Mouse (Mus musculus): ENCODE data around the gene Krtap29-1. TPM values are rescaled to one million over a fixed set of nuclear protein-coding genes. Genes with fewer than 3 reads are reported as not detected.

Gene Krtap29-1
- polyA plus RNA-seq, 1 experiment, result not detected

DNA sequence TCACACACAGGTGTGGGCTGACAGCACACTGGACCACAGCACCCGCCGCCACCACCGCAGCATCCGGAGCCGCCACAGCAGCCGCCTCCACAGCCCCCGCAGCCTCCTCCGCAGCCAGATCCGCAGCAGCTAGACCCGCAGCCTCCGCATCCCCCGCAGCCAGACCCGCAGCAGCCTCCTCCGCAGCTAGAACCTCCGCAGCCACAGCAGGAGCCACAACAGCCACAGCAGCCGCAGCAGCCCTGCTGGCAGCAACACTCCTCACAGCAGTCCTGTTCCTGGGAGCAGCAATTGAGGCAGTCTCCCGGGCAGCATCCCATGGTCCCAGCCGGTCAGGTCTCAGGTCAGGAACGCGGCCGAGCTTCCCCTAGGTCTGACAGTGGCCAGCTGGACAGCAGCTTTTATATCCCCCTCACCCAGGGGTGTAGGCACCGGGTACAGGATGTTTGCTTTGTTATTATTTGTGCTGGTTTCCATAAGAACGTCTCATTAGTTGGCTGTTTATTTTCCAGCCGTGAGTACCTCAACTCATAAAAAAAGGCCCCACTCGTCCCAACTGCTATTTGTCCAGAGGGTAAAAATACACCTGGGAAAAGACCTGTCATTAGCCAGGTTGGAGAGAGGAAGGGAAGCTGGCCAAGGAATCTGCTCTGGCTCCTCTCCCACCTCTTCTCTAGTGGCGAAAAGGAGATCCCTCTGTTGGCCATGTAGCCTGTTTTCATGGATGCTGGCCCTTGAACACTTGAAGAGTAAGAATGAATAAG is 14.9 kb upstream of the Krtap29-1 start, which contains the start of gene Krtap17-1:
Gene Krtap17-1 (minus strand): TSS at position 375 of the 764 bp plus-strand sequence.
- no peaks in the 10 kb centered on the region for H3K4me1 ChIP-seq (ENCODE audit: control insufficient read depth, insufficient read depth, low read length)
- no peaks in the 10 kb centered on the region for H3K9me3 ChIP-seq (replicated peaks; ENCODE audit: control insufficient read depth, insufficient read depth, low read length, poor library complexity, severe bottlenecking)
- H3K36me3 ChIP-seq (ENCODE audit: control insufficient read depth, insufficient read depth, low read length, poor library complexity, severe bottlenecking), result no peaks in the 10 kb centered on the region
- H3K9ac ChIP-seq (ENCODE audit: low read depth, poor library complexity, severe bottlenecking), result no peak within 1 kb of the TSS
- peak within 1 kb of the TSS; percentile 43 for H3K4me3 ChIP-seq (ENCODE audit: low read depth, low read length)
- no peak for TF ChIP-seq POLR2A (IDR thresholded peaks at IDR 0.05; ENCODE audit: insufficient read depth, low read length)
- no peak for TF ChIP-seq EP300 (IDR thresholded peaks at IDR 0.05; ENCODE audit: insufficient read depth, low read depth, low read length)
- no peak for TF ChIP-seq CTCF (IDR thresholded peaks at IDR 0.05; ENCODE audit: low read depth, low read length)
- no peaks in the 10 kb centered on the region for H3K27me3 ChIP-seq (ENCODE audit: control insufficient read depth, insufficient read depth, low read length, poor library complexity, severe bottlenecking)
- H3K27ac ChIP-seq (ENCODE audit: insufficient read depth, low read length), result no peak within 1 kb of the TSS

- Histone ChIP-seq H3K36me3 (ENCODE audit: control insufficient read depth, insufficient read depth, low read length, poor library complexity, severe bottlenecking) (no peaks in the 10 kb centered on the region), H3K27me3 (ENCODE audit: control insufficient read depth, insufficient read depth, low read length, poor library complexity, severe bottlenecking) (no peaks in the 10 kb centered on the region), H3K9ac (ENCODE audit: low read depth, poor library complexity, severe bottlenecking) (no peak overlapping the region), H3K4me3 (ENCODE audit: low read depth, low read length) (no peak overlapping the region), H3K4me1 (ENCODE audit: control insufficient read depth, insufficient read depth, low read length) (no peaks in the 10 kb centered on the region), H3K9me3 (replicated peaks; ENCODE audit: control insufficient read depth, insufficient read depth, low read length, poor library complexity, severe bottlenecking) (no peaks in the 10 kb centered on the region), H3K27ac (ENCODE audit: insufficient read depth, low read length) (no peak overlapping the region)
- TF ChIP-seq POLR2A (IDR thresholded peaks at IDR 0.05; ENCODE audit: insufficient read depth, low read length), result no peak
These were observed 11.7 kb upstream of the Krtap29-1 start for GRCm38 (mm10) chr11:99990571-99990970.

GRCm38 (mm10) chr11:99989881-99990405 is 11.1 kb upstream of the Krtap29-1 start:
- Histone ChIP-seq H3K9me3 (replicated peaks; ENCODE audit: control insufficient read depth, insufficient read depth, low read length, poor library complexity, severe bottlenecking) (no peaks in the 10 kb centered on the region), H3K4me1 (ENCODE audit: control insufficient read depth, insufficient read depth, low read length) (no peaks in the 10 kb centered on the region), H3K4me3 (ENCODE audit: low read depth, low read length) (no peak overlapping the region), H3K27ac (ENCODE audit: insufficient read depth, low read length) (no peak overlapping the region), H3K36me3 (ENCODE audit: control insufficient read depth, insufficient read depth, low read length, poor library complexity, severe bottlenecking) (no peaks in the 10 kb centered on the region), H3K27me3 (ENCODE audit: control insufficient read depth, insufficient read depth, low read length, poor library complexity, severe bottlenecking) (no peaks in the 10 kb centered on the region), H3K9ac (ENCODE audit: low read depth, poor library complexity, severe bottlenecking) (no peak overlapping the region)
- no peak for TF ChIP-seq CTCF (IDR thresholded peaks at IDR 0.05; ENCODE audit: low read depth, low read length)
- no peak for TF ChIP-seq EP300 (IDR thresholded peaks at IDR 0.05; ENCODE audit: insufficient read depth, low read depth, low read length)
- no peak for TF ChIP-seq POLR2A (IDR thresholded peaks at IDR 0.05; ENCODE audit: insufficient read depth, low read length)

DNA sequence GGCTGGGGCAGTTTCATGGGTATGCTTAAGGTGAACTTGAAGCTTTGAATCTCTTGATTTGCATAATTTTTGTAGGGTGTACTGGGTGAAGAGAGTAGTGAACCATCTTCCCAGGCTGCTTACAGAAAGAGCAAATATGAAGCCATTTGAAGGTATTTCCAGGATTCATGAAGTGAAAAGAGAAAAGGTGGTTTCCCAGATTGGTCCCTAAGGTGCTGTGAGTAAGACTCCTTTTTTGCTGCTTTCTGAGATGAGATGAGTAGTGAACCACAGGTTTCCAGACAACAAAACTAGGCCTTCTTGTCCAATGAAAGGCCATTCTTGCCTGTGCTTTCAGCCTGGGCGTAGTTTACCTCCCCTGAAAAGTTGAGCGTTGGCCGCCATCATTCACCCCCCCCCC is 9.7 kb upstream of the Krtap29-1 start:
- TF ChIP-seq EP300 (IDR thresholded peaks at IDR 0.05; ENCODE audit: insufficient read depth, low read depth, low read length) (no peak), CTCF (IDR thresholded peaks at IDR 0.05; ENCODE audit: low read depth, low read length) (no peak), POLR2A (IDR thresholded peaks at IDR 0.05; ENCODE audit: insufficient read depth, low read length) (no peak)
- Histone ChIP-seq H3K9ac (ENCODE audit: low read depth, poor library complexity, severe bottlenecking) (no peak overlapping the region), H3K36me3 (ENCODE audit: control insufficient read depth, insufficient read depth, low read length, poor library complexity, severe bottlenecking) (no peaks in the 10 kb centered on the region), H3K9me3 (replicated peaks; ENCODE audit: control insufficient read depth, insufficient read depth, low read length, poor library complexity, severe bottlenecking) (no peaks in the 10 kb centered on the region), H3K27ac (ENCODE audit: insufficient read depth, low read length) (no peak overlapping the region), H3K27me3 (ENCODE audit: control insufficient read depth, insufficient read depth, low read length, poor library complexity, severe bottlenecking) (no peaks in the 10 kb centered on the region; the same call in 1 of the 2 replicates), H3K4me1 (ENCODE audit: control insufficient read depth, insufficient read depth, low read length) (no peaks in the 10 kb centered on the region), H3K4me3 (ENCODE audit: low read depth, low read length) (no peak overlapping the region)

DNA sequence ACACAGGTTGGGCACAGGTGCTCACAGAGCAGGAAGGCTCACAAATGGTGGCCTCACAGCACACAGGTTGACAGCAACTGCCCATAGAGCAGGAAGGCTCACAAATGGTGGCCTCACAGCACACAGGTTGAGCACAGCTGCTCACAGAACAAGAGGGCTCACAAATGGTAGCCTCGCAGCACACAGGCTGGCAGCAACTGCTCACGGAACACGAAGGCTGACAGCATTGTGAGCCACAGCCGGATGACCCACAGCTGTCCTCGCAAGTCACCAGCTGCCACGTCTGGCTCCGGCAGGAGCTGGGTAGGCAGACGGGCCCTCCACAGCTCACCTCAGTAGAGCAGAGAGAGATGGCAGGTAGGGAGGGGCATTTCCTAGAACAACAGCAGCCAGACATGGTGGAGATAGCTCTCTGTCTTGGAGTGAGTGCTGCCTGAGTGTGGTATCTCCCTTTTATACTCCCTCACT is 7.4 kb upstream of the Krtap29-1 start, which contains the start of gene Krtap16-1:
Gene Krtap16-1 (minus strand): TSS at position 418 of the 468 bp plus-strand sequence.
- H3K9me3 ChIP-seq (replicated peaks; ENCODE audit: control insufficient read depth, insufficient read depth, low read length, poor library complexity, severe bottlenecking), result no peaks in the 10 kb centered on the region
- no peaks in the 10 kb centered on the region for H3K36me3 ChIP-seq (ENCODE audit: control insufficient read depth, insufficient read depth, low read length, poor library complexity, severe bottlenecking)
- TF ChIP-seq POLR2A (IDR thresholded peaks at IDR 0.05; ENCODE audit: insufficient read depth, low read length) (no peak), EP300 (IDR thresholded peaks at IDR 0.05; ENCODE audit: insufficient read depth, low read depth, low read length) (no peak), CTCF (IDR thresholded peaks at IDR 0.05; ENCODE audit: low read depth, low read length) (no peak)
- no peaks in the 10 kb centered on the region for H3K4me1 ChIP-seq (ENCODE audit: control insufficient read depth, insufficient read depth, low read length)
- no peaks in the 10 kb centered on the region; the same call in 1 of the 2 replicates for H3K27me3 ChIP-seq (ENCODE audit: control insufficient read depth, insufficient read depth, low read length, poor library complexity, severe bottlenecking)
- H3K27ac ChIP-seq (ENCODE audit: insufficient read depth, low read length), result no peak within 1 kb of the TSS
- H3K4me3 ChIP-seq (ENCODE audit: low read depth, low read length), result no peak within 1 kb of the TSS
- H3K9ac ChIP-seq (ENCODE audit: low read depth, poor library complexity, severe bottlenecking), result no peak within 1 kb of the TSS

Measured in ES-Bruce4 (cell line).